Mouse (Mus musculus) embryonic facial prominence, embryonic 10.5 days (tissue): ENCODE results near the gene Stam. TPM values are rescaled to one million over a fixed set of nuclear protein-coding genes. Genes with fewer than 3 reads are reported as not detected.

Experiments used
- DNase-seq: peaks from one replicate; pipeline ENCODE4 v3.0.0-alpha.2; 2017; ENCODE audit warnings: low spot score
- H3K27ac ChIP-seq: fragments of 300-500 bp; sonication (generic); replicated peaks from 2 replicates; pipeline ENCODE4 v1.5.1; 2016; ENCODE audit warnings: mild to moderate bottlenecking
- H3K27me3 ChIP-seq: fragments of 300-500 bp; sonication (generic); replicated peaks from 2 replicates; pipeline ENCODE4 v1.6.1; 2016; ENCODE audit warnings: low read depth, mild to moderate bottlenecking; ENCODE audit not compliant: poor library complexity, severe bottlenecking
- H3K36me3 ChIP-seq: fragments of 300-500 bp; sonication (generic); replicated peaks from 2 replicates; pipeline ENCODE4 v1.6.1; 2016; ENCODE audit warnings: mild to moderate bottlenecking, moderate library complexity
- H3K4me1 ChIP-seq: fragments of 300-500 bp; sonication (generic); 2 replicates; pipeline ENCODE4 v1.6.1; 2016
- H3K4me3 ChIP-seq: fragments of 300-500 bp; sonication (generic); 2 replicates; pipeline ENCODE4 v1.5.1; 2016; ENCODE audit warnings: mild to moderate bottlenecking, moderate library complexity
- H3K9me3 ChIP-seq: fragments of 300-500 bp; sonication (generic); 2 replicates; pipeline ENCODE4 v1.6.1; 2016; ENCODE audit warnings: mild to moderate bottlenecking
- WGBS: fragments of 180-500 bp; shearing (Covaris S2); methylation state at CpG from one replicate; pipeline ENCODE4 v1.1.7; 2016; 5-methylcytosine and 5-hydroxymethylcytosine counted together
- polyA plus RNA-seq: library from polyadenylated mRNA; unstranded; fragments of >200 nt; fragmentation: Nextera tagmentation; extraction: Ambion mirVana; gene quantifications from 2 replicates; pipeline ENCODE4 v1.2.1, GENCODE M21; 2016

Stam gene
- polyA plus RNA-seq, 1 experiment from 2014 or later = 78.2 TPM

DNA sequence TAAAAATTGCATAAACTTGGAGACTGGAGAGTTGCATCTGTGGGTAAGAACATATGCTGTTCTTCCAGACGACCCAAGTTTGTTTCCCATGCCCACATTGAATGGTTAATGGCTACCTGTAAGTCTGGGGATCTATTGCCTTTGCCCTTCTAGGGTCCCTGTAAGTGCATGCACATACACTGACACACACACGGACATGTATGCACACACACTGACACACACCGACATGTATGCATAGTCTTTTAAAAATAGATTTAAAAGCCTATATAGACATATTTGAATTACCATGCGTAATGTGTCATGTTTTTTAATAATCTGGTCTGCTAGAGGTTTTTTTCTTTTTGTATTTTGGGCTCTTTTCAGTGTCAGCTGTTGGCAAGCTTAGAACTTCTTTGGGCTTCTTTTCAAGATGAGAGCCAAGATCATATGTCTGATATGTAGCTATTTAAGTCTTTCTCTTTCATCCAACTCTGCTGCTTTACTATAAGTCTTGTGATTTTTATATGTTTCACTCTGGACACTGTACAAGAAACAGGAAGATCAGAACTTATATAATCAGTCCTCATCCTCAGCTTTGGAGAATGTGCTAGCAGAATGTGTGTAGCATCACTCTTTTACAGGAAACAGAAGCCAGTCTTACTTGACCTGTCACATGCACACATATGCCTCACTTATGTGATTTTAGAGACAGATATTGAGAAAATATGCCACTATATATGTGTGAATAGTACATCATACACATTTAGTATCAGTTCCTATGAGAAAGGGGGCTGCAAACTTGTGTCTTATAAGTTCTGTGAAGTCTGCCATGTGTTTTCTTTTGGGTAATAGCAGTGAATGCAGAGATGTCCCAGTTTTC, 58.8 kb downstream of the Stam start:
- H3K4me3 ChIP-seq = no peak overlapping the region
- no peaks in the 10 kb centered on the region for H3K9me3 ChIP-seq
- WGBS = 94% methylated on average over 4 of the region's 4 CpGs
- DNase-seq = no peak
- H3K36me3 ChIP-seq = peaks cover 63% of the 10 kb centered on the region
- H3K27ac ChIP-seq = no peak overlapping the region
- H3K27me3 ChIP-seq = no peaks in the 10 kb centered on the region
- no peaks in the 10 kb centered on the region for H3K4me1 ChIP-seq

DNA sequence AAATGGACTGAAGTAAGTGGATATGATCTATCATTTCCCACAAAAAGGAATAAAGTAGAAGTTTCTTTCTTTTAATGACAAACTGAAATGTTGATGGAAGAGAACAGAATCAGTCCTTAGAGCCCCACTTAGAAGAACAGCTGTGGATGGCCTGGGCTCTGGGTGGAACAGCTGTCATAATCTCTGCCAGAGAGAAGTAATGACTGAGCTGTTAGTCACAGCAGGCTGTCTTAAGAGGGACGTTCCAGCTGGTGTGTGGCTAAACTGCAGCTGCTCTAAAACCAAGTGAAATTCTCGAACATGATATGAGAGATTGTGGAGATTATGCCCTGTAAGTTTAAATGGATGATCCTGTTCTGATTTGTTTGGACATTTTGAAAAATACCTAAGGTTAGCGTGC, 63.0 kb downstream of the Stam start:
- no peak overlapping the region for H3K27ac ChIP-seq
- no peaks in the 10 kb centered on the region for H3K27me3 ChIP-seq
- H3K36me3 ChIP-seq = peaks cover 70% of the 10 kb centered on the region
- no peaks in the 10 kb centered on the region for H3K9me3 ChIP-seq
- 83% methylated on average over 3 of the region's 3 CpGs for WGBS
- no peaks in the 10 kb centered on the region for H3K4me1 ChIP-seq
- no peak overlapping the region for H3K4me3 ChIP-seq
- no peak for DNase-seq

DNA sequence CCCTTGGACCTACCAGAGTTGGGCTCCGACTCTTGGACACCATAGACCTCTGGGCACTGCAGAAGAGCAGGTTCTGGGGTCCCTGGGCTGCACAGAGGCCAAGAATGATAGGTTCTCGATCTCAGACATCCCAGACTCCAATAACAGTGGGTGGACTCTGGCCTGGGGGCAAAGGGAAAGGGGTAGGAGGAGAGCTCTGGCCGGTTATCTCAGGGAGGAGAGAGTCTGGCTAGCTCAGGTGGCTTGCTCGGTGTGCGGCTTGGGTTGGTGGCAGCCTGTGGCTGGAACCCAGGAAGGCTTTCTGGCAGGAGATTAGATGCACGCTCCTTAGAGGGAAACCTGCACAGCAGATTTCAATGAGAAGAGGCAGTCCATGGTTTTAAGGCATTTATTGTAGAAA, 65.7 kb downstream of the Stam start:
- Histone ChIP-seq H3K4me3 (no peak overlapping the region), H3K27me3 (no peaks in the 10 kb centered on the region), H3K9me3 (no peaks in the 10 kb centered on the region), H3K4me1 (no peaks in the 10 kb centered on the region), H3K27ac (no peak overlapping the region), H3K36me3 (peaks cover 81% of the 10 kb centered on the region)
- DNase-seq = no peak
- WGBS = 82% methylated on average over 6 of the region's 6 CpGs

DNA sequence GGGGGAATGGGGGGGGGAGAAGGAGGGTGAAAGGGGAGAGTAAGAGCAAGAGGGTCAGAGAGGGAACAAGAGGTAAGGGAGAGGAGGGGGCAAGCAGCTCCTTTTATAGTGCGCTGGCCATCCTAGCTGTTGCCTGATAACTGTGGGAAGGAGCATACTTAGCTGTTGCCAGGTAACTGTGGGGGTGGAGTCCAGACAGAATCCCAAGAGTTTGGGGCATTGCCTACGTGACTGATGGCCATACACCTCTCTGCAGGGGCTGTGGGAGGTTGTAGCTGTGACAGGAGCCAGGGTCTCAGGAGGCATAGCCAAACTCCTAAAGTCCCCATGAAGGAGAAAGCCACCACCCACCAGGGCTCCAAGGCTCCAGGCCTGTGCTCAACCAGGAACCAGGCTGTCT, 66.1 kb downstream of the Stam start:
- no peaks in the 10 kb centered on the region for H3K27me3 ChIP-seq
- WGBS = 78% methylated on average over 2 of the region's 2 CpGs
- peaks cover 3% of the 10 kb centered on the region; the same call in 1 of the 2 replicates for H3K4me1 ChIP-seq
- peaks cover 83% of the 10 kb centered on the region for H3K36me3 ChIP-seq
- H3K4me3 ChIP-seq = no peak overlapping the region
- H3K9me3 ChIP-seq = no peaks in the 10 kb centered on the region
- no peak for DNase-seq
- H3K27ac ChIP-seq = no peak overlapping the region

DNA sequence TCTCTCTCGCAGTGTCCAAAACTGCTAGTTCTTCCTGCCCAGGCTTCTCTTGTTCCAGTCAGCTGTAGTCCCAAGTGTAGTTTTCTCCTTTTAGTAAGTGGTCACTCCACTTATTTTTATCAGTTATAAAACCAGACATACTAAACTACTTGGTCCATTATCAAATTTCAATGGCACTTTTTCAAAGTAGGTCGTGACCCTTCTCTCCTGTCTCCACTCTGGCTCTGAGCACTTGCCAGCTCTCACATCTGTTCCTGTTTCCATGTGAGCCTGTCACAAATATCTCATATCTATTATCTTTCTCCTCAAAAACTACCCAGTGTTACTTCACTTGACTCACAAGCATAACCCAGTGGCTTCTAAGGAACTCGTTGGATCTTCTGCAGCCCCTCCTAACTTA, 71.4 kb downstream of the Stam start:
- Histone ChIP-seq H3K27me3 (no peaks in the 10 kb centered on the region), H3K27ac (no peak overlapping the region), H3K4me3 (no peak overlapping the region), H3K9me3 (no peaks in the 10 kb centered on the region), H3K4me1 (peaks cover 4% of the 10 kb centered on the region; the same call in 1 of the 2 replicates), H3K36me3 (peaks cover 75% of the 10 kb centered on the region)
- no peak for DNase-seq
- 78% methylated on average over 3 of the region's 3 CpGs for WGBS

DNA sequence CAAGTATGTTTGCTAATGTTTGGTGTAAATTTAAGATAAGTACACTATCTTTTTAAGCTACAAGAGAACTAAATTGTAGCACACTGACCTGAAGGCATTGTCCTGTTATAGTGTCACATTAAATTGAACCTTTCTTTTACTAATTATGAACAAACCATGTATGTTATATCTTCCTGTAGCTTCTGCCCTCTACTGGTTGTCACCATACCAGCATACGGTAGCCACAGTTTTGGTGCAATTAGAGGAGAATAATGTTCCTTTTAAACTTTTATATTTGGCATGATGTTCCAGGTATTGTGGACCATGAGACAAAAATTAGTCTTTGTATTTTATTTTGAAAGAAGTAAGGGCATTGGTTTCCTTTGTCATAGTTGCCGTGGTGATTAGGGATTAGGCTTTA, 73.0 kb downstream of the Stam start:
- no peaks in the 10 kb centered on the region for H3K27me3 ChIP-seq
- peaks cover 4% of the 10 kb centered on the region; the same call in 1 of the 2 replicates for H3K4me1 ChIP-seq
- WGBS = 90% methylated on average over 2 of the region's 2 CpGs
- no peak overlapping the region for H3K27ac ChIP-seq
- H3K36me3 ChIP-seq = peaks cover 72% of the 10 kb centered on the region
- no peak overlapping the region for H3K4me3 ChIP-seq
- no peak for DNase-seq
- no peaks in the 10 kb centered on the region for H3K9me3 ChIP-seq

DNA sequence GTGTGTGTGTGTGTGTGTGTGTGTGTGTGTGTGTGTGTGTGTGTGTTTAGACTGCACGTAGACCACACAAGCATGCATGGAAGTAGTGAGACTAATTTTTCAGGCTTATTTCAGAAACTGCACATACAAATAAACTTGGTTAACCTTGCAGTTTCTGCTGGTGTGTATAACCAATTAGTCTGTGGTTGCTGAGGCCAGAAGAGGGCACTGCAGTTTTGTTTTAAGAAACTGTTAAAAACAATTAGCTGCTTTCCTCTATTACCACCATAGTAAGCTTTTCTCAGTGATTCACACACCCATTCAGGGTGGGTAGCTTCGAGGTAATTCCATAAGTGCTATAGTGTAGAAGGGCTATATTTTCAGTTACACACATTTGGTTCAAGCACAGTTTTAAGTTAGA, 76.9 kb downstream of the Stam start:
- no peak overlapping the region for H3K27ac ChIP-seq
- 92% methylated on average over 2 of the region's 2 CpGs for WGBS
- no peak overlapping the region for H3K4me3 ChIP-seq
- H3K36me3 ChIP-seq = peaks cover 36% of the 10 kb centered on the region
- DNase-seq = no peak
- no peaks in the 10 kb centered on the region for H3K27me3 ChIP-seq
- H3K4me1 ChIP-seq = no peaks in the 10 kb centered on the region
- no peaks in the 10 kb centered on the region for H3K9me3 ChIP-seq

DNA sequence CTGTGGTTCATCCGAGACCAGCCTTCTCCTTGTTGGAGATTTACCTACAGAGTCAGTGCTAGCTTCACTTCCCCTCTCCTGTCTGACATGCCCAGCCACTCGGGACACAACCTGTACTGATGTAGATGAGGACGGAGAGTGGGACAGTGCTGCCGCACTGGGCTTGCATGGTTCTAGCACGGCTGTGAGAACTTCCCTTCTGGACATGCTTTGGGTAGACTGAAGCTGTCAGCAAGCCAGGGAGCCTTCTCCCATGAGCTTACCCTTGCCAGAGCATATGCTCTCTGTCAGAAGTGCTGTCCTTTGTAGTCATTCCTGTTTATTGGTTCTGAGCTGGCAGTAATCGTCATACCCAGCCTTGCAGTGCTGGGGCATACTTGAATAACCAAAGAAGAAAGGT, 78.0 kb downstream of the Stam start:
- no peaks in the 10 kb centered on the region for H3K27me3 ChIP-seq
- H3K4me1 ChIP-seq = no peaks in the 10 kb centered on the region
- WGBS = 90% methylated on average over 6 of the region's 6 CpGs
- no peak overlapping the region for H3K27ac ChIP-seq
- DNase-seq = no peak
- no peaks in the 10 kb centered on the region for H3K9me3 ChIP-seq
- no peak overlapping the region for H3K4me3 ChIP-seq
- peaks cover 27% of the 10 kb centered on the region for H3K36me3 ChIP-seq

DNA sequence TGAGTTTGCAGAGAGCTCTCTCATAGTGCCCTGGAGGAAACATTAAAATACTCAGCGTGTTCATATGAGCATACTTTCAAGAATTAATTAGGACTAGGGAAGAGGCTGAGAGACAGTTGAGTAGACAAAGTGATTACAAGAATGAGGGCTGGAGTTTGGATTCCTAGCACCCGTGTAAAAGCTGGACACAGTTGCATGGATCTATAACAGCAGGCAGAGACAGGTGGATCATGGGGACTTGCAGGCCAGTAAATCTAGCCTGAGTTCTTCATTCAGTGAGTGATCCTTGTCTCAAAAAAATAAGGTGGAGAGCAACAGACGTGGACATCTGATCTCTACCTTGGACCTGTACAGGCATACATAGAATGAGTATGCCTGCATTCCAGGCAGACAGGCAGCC, 85.1 kb downstream of the Stam start:
- no peaks in the 10 kb centered on the region for H3K9me3 ChIP-seq
- no peak overlapping the region for H3K27ac ChIP-seq
- no peaks in the 10 kb centered on the region for H3K36me3 ChIP-seq
- WGBS = 84% methylated on average over 3 of the region's 3 CpGs
- H3K4me3 ChIP-seq = no peak overlapping the region
- no peaks in the 10 kb centered on the region for H3K27me3 ChIP-seq
- no peaks in the 10 kb centered on the region for H3K4me1 ChIP-seq
- DNase-seq = no peak

DNA sequence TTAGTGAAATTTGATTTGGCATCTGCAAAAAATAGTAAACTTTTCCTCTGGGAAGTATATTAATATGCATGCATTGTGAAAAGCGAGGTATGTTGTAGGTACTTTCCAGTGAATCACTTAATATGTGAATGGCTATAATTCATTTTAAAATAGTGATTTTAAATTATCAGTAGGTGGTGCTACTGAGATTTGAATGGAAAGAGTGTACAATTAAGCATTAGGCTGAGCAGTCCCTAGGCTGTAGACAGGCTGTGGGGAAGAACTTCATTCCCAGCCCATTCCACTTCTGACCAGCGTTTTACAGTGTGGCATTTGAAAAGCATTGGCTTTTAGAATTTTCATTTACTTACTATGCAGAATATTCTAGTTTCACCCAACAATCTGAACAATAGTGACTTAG, 85.9 kb downstream of the Stam start:
- Histone ChIP-seq H3K27me3 (no peaks in the 10 kb centered on the region), H3K4me3 (no peak overlapping the region), H3K27ac (no peak overlapping the region), H3K9me3 (no peaks in the 10 kb centered on the region), H3K36me3 (no peaks in the 10 kb centered on the region), H3K4me1 (no peaks in the 10 kb centered on the region)
- 89% methylated on average over 2 of the region's 2 CpGs for WGBS
- DNase-seq = no peak

DNA sequence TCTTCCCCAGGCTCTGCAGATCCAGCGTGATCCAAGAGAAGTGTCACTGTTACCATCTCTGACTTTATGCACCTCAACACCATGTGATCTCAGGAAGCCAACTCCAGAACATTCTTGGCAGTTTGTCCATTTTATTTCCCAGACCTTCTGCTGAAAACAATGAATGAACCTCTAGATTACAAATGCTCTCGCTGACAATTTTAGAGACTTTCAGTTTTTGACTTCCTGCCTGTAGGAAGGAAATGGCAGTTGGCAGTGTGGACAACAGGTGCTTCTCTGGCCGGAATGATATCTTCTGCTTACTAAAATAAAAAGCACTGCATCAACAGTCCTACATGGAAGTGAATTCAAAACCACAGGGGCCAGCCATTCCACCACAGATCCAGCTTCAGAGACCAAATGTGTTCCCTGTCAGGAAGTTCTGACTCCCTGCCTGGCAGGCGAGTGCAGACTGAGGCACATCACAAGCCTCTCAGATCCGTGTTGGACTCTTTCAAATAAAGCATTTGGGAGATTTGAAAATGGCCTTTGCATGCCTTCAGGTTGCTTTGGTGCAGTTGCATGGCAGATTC, 90.6 kb downstream of the Stam start:
- DNase-seq = no peak
- no peaks in the 10 kb centered on the region for H3K4me1 ChIP-seq
- H3K36me3 ChIP-seq = no peaks in the 10 kb centered on the region
- 86% methylated on average over 5 of the region's 5 CpGs for WGBS
- H3K27ac ChIP-seq = no peak overlapping the region
- no peak overlapping the region for H3K4me3 ChIP-seq
- H3K9me3 ChIP-seq = no peaks in the 10 kb centered on the region
- no peaks in the 10 kb centered on the region for H3K27me3 ChIP-seq

DNA sequence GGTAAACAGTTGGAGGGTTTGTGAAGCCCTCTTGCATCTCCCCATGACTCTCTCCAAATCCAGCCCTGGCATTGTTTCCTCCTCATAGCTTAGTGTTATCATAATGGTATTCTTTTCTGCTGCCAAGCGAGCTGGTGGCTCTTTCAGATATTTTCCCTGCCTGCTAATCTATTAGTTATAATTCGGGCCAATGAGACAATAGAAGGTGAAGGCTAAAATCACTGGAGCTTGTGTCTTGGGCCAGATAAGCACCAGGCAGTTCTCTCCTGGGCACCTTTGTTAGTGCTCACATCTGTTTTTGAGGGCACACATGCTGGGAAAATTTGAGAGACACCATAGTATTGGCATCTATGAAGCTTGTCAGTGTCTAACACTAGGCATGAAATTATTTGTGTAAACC, 91.2 kb downstream of the Stam start:
- DNase-seq = no peak
- no peaks in the 10 kb centered on the region for H3K9me3 ChIP-seq
- H3K27me3 ChIP-seq = no peaks in the 10 kb centered on the region
- no peaks in the 10 kb centered on the region for H3K4me1 ChIP-seq
- WGBS = 79% methylated on average over 2 of the region's 2 CpGs
- H3K4me3 ChIP-seq = no peak overlapping the region
- no peak overlapping the region for H3K27ac ChIP-seq
- H3K36me3 ChIP-seq = no peaks in the 10 kb centered on the region

DNA sequence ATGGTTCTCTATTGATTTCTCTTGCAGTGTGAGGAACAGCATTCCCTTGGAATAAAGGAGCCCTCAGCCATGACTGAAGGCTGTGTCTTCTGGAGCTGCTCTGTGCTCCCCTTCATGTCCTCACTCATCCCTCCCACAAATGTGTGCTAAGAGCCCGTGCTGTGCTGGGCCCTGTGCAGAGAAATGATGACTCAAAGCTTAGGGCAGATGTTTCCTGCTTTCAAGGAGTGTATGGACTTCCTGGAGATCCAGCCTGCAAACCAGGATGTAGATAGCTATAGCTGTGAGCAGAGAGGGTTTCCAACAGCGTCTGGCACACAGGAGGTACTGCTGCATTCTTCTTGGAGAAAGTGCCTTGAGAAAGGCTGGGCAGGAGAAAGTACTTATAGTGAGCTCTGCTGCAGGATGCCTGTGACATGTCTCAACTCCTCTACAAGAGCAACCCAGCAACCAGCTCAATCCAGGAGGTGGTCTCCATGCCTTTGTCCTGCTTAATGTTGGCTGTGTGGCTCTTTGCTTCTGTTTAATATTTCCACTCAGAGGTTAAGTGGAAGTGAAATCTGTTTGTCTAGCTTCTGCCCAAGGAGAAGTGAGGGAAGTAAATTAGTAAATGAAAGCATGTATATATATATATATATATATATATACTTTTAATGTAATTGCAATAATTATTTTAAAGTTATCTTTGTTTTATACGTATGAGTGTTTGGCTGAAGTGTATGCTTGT, 91.9 kb downstream of the Stam start:
- Histone ChIP-seq H3K36me3 (no peaks in the 10 kb centered on the region), H3K9me3 (no peaks in the 10 kb centered on the region), H3K27ac (no peak overlapping the region), H3K27me3 (no peaks in the 10 kb centered on the region), H3K4me1 (no peaks in the 10 kb centered on the region), H3K4me3 (no peak overlapping the region)
- no peak for DNase-seq
- 75% methylated on average over 3 of the region's 3 CpGs for WGBS
